Mouse (Mus musculus) urinary bladder, postnatal 36 days (tissue): Measurements from ENCODE around the gene Smpd4.
"Not testable (repeated sequence)": the region's sequence is repeated elsewhere in the genome, so short reads cannot be mapped to it uniquely, and the experiment has no call there.

Source experiments
- DNase-seq, 2 experiments: peaks; one replicate each; pipeline ENCODE4 v3.0.0; 2022; ENCODE audit warnings: low spot score in 2 of 2, mixed read lengths in 1 of 2

The Smpd4 gene

DNA sequence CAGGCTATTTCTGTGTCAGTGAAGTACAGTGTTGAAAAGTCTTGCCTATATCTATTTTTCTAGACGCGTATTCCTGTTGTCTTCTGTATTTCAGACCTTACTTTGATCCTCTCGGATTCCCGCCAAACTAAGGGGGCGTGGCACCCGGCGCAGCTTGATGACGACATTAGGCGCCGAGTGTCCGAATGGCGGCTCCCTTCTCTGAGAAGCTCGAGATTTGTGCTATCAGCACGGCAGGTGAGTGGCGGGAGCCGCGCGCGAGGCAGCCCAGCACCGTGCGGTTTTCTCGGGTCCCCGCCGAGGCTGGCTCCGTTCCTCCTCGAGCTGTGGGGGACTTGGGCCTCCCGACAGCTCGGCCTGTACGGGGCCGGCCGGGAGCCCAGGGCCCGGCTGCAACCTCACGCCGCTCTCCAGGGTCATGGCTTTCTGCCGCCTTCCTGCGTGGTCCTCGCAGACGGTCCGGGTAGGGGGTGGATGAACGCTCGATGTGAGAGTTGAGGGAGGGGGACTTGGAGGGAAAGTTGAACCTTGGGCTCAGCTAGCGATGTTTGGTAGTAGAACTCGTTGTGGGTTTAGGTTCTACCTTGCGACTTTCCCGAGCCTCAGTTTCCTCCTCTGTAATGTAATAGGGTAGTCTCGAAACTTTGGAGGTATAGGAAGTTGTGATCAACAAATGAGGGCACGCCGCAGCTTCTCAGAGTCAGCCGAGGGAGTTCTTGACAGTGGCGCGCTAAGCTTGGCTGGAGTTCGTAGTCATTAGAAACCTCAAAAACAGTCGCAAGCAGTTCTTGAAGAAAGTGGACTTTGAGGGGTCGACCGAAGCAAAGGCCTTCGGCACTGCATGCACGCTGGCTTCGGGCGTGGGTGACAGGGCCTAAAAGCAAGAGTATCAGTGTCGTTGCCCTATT is at the start of gene Smpd4:
Gene Smpd4, plus strand, starts transcription at position 157 of the 908 bp plus-strand sequence.
- DNase-seq: peak; percentile 89 to 91

DNA sequence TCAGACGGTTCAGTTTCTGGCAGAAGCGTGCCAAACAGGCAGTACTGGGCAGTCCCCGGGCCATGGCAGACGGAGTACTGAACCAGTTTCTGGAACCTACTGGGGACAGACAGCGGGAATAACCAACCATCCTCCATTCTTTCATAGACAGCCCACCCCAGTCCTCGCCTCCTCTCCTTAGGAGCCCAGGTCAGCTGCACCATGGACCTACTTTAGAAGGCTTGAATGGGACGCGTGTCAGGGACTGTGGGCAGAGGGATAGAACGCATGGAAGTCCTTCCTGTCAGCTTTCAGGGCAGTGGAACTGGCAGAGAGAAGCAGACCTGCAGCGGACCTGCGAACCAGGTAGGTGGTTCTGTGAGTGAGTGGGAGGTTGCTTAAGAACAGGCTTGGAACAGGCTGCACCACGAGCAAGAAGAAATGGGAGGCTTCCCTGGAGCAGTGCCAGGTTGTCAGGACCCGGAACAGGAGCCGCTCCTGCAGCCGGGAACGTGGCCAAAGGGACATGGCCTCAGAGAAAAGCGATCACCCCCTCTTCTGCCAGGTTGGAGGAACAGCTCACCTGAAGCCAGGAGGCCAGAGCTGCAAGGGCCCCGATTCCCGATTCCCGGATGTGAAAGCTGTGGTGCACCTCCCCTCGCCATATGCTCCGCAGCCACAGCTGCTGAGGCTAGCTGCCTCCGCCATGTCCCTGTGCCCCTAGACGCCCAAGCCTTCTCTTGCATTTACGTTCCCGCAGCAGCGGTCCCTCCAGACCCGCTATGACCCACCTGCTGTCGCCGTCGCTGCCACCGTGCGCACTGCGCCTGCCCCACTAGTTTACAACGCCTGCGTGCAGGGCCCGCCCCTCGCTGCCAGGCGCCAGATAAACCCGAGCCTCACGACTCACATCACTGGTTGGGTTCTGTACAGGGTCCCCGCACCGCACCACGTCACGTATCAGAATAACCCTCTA is 43.0 kb upstream of the Smpd4 start:
- peak; percentile 55 to 76 for DNase-seq

DNA sequence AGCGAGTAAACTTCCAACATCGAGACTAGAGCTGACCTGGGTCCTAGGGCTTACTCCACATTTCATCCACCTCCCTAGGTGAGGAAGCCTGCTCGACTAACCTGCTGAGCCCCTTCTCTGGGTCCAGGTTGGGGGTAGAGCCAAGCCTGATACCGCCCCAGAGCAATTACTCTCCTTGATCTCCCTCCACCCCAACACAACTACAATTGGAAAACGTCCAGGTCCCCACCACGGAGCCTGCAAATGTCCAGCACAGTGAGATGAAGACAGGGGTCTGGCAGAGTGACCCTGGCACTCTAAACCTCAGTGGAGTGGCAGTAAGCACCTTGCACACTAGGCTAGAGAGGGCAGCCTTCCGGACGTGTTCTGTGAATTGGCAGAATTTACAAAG is 42.3 kb upstream of the Smpd4 start:
- no peak for DNase-seq

DNA sequence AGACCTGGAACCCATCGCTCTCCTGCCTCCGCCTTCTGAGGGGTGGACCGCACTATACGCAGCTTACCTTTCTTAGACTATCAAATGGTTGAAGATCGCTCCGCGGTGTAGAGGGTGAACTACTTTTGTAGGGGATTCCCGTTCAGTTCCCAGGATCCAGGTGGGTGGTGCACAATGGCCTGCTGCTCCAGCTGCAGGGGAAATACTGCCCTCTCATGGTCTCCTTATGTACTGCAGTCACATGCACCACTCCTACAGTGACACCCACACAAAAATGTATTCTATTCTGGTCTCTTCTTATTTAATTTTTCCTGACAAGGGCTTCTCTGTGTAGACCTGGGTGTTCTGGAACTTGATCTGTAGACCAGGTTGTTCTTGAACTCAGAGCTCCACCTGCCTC is 36.1 kb upstream of the Smpd4 start, which contains the start of gene Slc7a4:
Gene Slc7a4, minus strand, starts transcription at position 151 of the 400 bp plus-strand sequence.
- DNase-seq: no peak

DNA sequence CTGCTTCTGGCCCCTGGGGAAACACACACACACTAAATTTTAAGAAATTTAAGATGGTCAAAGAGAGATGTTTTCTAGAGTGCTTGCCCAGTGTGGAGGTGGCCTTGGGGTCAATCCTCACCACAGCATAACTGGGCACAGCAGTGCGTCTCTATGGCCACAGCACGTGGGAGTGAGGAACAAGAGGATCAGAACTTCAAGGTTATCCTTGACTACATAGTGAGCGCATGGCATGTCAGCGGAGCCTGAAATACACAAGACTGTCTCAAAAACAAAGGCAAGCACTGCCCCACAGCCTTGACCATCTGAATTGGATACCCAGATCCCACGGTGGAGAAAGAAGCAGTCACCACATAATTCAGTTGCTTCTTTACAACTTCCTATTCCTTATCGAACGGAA is 34.6 kb upstream of the Smpd4 start:
- no peak for DNase-seq

DNA sequence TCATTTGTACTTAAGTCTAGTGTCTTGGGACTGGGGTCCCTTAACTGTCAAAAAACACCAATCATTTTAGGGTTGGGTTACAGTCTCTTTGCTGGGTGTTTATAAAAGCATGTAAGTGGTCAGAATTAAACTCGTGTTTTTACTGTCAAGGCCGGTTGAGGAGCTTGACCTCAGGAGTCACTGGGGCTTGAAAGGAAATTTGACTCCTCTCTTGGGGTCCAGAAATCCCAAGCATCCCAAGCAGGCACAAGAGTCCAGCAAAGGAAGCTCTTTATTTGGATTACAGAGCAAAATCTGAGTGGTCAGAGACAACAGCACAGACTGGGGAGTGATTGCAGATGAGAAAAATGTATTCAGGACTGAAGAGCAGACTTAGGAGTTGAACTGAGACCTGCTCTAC is 28.4 kb upstream of the Smpd4 start:
- DNase-seq: no peak

DNA sequence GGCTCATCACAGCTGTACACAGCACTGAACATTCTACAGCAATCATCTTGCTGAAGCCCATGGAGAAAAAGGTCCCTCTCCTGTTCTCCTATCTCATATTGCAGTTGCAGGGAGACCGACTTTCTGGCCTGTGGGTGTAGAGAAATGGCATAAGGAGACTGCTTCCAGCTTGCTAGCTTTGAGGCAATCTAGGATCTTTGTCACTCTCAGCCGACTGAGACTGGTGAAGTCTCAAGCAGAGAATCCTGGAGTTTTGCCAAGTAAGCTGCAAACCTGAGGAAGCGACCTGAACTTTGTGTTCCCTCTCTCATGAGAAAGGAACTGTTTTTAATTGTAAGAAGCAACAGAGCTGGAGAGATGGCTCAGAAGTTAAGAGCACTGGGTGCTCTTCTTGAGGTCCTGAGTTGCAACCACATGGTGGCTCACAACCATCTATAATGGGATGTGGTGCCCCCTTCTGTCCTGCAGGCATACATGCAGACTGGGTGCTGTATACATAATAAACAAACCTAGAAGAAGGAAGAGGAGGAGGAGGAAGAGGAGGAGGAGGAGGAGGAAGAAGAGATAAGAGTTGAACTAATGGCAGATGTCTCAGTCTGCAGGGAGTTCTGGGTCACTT is 18.1 kb upstream of the Smpd4 start:
- DNase-seq: no peak

DNA sequence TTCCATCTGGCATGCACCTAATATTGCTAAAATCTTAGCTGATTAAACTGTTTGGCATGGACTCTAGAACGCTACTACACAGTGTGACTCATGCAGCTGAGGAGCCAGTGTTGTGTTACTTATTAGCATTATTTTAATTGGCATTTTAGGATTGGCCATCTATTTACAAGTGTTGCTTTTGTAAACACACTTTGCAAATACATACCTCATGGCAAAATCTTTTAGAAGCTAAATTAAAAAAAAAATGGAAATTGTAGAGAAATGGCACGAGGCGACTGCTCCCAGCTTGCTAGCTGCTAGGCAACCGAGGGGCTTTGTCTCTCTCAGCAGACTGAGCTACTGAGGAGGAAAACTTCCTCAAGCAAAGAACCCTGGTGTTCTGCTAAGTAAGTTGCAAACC is 14.2 kb upstream of the Smpd4 start:
- DNase-seq: no peak

DNA sequence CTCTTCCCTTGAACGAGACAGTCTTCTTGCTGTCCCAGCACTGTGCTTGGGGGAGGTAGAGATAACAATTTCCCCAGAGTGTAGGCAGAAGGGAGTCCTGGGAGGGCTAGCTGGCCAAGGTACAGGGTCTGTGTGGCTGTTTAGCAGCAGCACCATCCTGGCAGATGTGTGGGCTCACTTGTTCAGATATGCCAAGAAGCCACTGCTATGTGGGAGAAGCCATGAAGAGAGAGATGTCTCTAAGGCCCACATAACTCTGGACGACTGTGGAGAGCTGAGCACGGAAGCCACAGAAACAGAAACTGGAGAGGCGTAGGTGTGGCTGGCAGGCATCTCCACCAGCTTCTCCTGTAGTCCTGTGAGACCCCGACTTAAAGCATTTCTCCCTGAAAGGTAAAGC is 13.5 kb upstream of the Smpd4 start:
- DNase-seq: no peak

DNA sequence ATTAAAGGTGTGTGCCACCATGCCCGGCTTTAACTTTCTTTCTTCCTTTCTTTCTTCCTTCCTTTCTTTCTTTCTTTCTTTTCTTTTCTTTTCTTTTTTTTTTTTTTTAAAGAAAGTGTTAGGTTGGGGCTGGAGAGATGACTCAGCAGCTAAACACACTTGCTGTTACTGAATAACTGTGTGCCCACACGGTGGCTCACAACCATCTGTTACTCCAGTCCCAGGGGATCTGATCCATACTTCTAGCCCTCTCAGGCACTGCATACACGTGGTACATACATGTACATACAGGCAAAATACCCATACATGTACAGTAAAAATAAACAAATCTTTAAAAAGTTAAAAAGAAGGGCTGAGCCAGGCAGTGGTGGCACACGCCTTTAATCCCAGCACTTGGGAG is 7.8 kb upstream of the Smpd4 start:
- no peak for DNase-seq

DNA sequence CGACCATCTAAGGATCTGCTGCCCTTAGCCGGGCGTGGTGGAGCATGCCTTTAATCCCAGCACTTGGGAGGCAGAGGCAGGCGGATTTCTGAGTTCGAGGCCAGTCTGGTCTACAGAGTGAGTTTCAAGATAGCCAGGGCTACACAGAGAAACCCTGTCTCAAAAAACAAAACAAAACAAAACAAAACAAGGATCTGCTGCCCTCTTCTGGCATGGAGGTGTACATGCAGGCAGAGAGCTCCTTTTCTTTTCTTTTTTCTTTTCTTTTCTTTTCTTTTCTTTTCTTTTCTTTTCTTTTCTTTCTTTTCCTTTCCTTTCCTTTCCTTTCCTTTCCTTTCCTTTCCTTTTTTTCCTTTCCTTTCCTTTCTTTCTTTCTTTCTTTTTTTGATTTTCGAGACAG is 4.4 kb upstream of the Smpd4 start:
- DNase-seq: not testable (repeated sequence)

DNA sequence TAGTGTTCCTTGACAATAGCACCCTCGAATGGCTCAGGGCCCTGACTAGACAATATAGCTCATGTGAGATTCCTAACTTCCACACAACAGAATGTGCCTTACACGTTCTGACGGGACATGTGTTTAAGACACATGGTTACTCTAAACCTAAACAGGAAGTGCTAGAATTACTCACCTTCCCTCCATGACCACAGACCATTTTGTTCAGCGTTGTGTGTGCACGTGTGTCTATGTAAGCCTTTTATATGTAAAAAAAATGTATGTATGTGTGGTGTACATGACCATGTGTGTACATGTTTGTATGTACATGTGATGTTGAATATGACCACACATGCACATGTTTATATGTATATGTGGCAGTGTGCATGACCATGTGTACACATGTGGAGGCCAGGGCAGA is 2.9 kb upstream of the Smpd4 start:
- DNase-seq: no peak

DNA sequence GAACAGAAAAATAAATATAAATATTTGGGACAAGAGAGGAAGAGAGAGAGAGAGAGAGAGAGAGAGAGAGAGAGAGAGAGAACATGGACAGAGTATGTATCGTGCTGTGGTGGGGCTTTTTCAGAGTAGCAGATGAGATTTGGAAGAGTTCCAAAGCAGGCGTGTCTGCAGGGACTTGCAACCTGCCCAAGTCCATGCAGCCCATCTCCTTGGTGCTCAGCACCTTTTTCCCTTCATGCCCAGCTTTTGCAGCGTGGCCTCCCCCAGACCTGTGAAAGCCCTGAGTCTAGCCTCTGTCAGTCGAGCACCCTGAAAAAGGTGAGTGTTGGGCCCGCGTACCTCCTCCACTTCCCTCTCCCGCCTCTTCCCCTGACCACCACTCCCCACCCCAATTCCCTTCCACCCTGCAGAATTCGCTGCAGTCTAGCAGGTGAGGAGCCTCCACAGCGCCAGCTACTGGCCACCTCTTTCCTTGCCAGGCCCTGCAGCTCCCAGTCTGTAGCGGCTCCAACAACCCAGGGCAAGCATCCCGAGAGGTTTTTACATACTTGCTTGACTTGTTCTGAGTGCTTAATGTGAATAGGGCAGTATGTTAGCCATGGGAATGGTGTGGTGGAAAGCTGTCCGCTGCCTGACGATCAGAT is 1.1 kb upstream of the Smpd4 start:
- DNase-seq: peak in 1 of 2 experiments; percentile 12

DNA sequence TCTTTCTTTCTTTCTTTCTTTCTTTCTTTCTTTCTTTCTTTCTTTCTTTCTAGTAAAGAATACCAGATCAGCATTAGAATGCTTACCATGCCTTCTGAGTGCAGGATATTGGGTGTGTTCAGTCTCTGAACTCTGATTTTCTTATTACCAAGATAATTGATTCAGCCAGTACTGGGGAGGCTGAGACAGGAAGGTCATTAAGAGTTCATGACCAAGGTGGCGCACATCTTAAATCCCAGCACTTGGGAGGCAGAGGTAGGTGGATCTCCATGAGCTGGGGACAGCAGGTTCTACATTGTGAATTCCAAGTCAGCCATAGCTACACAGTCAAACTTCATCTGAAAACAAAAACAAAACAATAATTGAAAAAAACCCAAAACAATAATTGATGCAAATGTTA is 2.8 kb downstream of the Smpd4 start:
- no peak for DNase-seq

DNA sequence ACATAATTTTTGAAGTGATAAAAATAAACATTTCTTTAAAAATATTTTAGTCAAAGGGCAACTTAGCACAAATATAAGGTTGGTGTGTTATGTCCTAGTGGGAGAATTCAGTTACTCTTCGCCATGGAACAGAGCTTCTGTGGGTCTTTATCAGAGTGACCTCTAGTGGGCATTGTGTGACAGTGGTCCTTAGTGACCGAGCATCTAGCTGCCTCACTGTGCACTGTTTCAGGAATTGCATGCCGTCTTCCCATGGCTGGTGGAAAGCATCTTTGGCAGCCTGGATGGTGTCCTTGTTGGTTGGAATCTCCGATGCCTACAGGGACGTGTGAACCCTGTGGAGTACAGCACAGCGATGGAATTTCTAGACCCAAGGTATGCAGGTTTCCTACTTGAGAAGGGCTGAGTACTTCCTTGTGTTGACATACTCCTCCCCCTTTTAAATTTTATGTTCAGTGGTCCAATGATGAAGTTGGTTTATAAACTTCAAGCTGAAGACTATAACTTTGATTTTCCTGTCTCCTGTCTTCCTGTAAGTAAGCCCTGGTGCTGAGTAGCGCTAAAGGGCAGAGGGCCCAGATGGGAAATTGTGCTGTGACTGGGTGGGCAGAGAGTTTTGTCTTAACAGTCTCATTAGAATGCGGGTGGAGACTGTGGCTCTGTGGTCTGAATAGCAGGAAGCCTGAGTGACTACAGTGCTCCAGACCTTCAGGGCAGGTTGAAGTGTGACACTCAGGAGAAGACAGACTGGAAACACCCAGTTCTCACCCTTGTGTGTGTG is 6.5 kb downstream of the Smpd4 start:
- DNase-seq: no peak

DNA sequence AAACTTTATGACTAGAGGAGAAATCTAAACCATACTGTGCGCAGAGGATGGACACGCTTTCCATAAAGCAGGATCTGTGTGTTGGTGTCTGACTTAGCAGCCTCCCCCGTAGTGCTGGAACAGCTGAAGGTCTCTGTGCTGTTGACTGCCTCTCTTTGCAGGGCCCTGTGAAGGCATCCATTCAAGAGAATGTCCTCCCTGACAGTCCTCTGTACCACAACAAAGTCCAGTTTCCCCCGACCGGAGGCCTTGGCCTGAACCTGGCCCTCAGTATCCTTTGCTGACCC is 7.1 kb downstream of the Smpd4 start:
- DNase-seq: no peak

DNA sequence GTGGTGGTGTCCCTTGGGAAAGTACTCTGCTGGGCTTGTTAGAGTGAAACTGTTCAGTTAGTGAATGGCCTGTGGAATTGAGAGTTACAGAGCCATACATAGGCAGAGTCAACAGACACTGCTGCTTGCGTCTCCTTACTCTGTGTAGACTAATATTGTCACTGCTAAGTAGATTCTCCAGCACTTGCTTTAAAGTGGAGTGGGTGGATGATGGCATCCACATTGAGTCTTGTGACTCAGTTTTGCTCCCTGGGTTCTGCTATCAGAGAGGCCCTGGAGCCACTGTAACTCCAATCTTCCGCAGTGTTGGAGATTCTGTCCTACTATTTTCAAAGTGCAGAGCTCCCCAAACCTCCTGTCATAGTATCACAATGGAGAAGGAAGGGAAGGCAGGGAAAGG is 13.4 kb downstream of the Smpd4 start:
- no peak for DNase-seq

DNA sequence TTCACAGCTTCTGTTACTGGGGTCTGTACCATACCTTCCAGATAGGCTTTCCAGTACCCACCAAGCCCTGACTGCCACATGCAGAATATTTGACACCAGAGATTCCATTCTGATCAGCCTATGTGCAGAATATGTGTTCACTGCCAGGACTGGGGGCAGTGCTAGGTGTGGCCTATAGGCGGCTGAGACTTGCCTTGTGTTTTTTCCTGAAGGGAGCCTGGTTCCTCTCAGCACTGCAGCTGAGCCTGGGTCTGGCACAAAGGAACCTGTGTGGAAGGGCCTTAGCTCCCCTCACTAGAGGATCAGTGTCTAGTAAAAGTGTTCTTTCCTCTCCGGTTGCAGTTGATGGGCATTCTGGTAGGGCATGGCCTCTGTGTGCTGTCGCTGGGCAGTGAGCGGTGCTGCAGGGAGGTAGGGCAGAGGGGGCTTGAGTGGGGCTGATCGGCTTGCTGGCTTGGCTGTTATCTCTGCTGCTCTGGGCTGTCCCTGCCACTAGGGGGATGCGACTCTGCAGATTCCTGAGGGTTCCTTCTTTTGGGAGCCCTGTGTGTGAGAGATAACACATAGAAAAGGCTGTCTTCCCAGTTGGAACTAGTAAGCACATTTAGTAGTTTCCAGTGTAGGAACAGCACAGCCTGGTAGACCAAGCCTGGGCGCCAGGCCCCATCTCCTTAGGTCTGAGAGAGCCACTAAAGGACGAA is 14.5 kb downstream of the Smpd4 start:
- no peak for DNase-seq

DNA sequence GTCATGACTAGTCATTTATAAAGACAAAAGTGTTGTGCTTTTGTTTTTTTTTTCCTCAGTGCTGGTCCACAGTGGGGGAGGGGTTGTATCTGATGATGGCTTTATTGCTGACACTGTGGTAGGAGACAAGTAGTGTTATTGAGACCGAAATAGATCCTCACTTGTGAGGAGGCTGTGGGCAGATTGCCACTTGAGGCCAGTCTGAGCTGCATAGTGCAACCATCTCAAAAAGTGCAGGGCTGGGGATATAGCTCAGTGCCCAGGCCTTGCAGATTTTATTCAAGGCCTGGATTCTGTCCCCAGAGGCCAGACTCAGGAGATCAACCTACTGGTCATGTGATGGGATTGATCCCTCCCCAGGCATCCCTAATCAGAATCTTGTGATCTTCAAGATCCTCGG is 17.8 kb downstream of the Smpd4 start:
- DNase-seq: no peak

DNA sequence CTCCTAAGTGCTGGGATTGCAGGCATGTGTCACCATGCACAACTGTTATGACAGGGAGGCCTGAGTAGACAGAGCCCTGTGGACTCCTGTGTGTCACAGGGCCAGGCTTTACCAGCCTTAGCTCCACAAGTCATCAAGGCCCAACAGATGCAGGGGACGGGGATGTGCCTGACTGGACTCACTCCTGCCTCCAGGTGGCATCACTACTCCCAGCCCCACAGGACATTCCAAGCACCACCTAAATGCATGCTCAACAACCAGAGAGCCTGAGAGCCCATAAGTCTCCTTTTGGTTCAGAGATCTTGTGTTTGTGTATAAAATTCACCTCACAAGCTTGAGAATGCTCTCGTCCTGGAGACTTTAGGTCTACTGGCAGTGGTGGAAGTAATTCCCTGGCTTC is 18.5 kb downstream of the Smpd4 start:
- no peak for DNase-seq
